Mouse (Mus musculus) embryonic facial prominence, embryonic 15.5 days (tissue): ENCODE results near the gene Megf11. TPM values are rescaled to one million over a fixed set of nuclear protein-coding genes. Genes with fewer than 3 reads are reported as not detected.

Source experiments
- ATAC-seq: fragments of 200-750 bp; cut with Nextera tagmentation; 2 replicates; pipeline ENCODE4 v1.8.0; 2017; ENCODE audit warnings: low read depth, moderate TSS enrichment; ENCODE audit not compliant: insufficient number of reproducible peaks, low FRiP score, low TSS enrichment
- H3K27ac ChIP-seq: fragments of 300-500 bp; sonication (generic); replicated peaks from 2 replicates; pipeline ENCODE4 v1.5.1; 2015; ENCODE audit warnings: mild to moderate bottlenecking, inconsistent platforms
- H3K27me3 ChIP-seq: fragments of 300-500 bp; sonication (generic); 2 replicates; pipeline ENCODE4 v1.6.1; 2015; ENCODE audit warnings: inconsistent platforms
- H3K36me3 ChIP-seq: fragments of 300-500 bp; sonication (generic); 2 replicates; pipeline ENCODE4 v1.6.1; 2015; ENCODE audit warnings: mild to moderate bottlenecking, inconsistent platforms
- H3K4me1 ChIP-seq: fragments of 300-500 bp; sonication (generic); 2 replicates; pipeline ENCODE4 v1.6.1; 2015; ENCODE audit warnings: inconsistent platforms
- H3K4me2 ChIP-seq: fragments of 300-500 bp; sonication (generic); replicated peaks from 2 replicates; pipeline ENCODE4 v1.6.1; 2015; ENCODE audit warnings: mild to moderate bottlenecking, inconsistent platforms
- H3K4me3 ChIP-seq: fragments of 300-500 bp; sonication (generic); replicated peaks from 2 replicates; pipeline ENCODE4 v1.5.1; 2015; ENCODE audit warnings: mild to moderate bottlenecking, inconsistent platforms
- H3K9ac ChIP-seq: fragments of 300-500 bp; sonication (generic); 2 replicates; pipeline ENCODE4 v1.6.1; 2015; ENCODE audit warnings: inconsistent platforms
- H3K9me3 ChIP-seq: fragments of 300-500 bp; sonication (generic); replicated peaks from 2 replicates; pipeline ENCODE4 v1.6.1; 2016; ENCODE audit warnings: inconsistent platforms
- WGBS: fragments of 180-500 bp; shearing (Covaris S2); methylation state at CpG from one replicate; pipeline ENCODE4 v1.1.7; 2015; 5-methylcytosine and 5-hydroxymethylcytosine counted together
- polyA plus RNA-seq: library from polyadenylated mRNA; unstranded; fragments of >200 nt; fragmentation: Nextera tagmentation; extraction: Ambion mirVana; gene quantifications from 2 replicates; pipeline ENCODE4 v1.2.1, GENCODE M21; 2015

Gene Megf11
- polyA plus RNA-seq, 1 experiment from 2014 or later = 1.9 TPM

- no peak overlapping the region for H3K9ac ChIP-seq
- H3K27me3 ChIP-seq = no peaks in the 10 kb centered on the region
- no peak for ATAC-seq
- 63% methylated on average over 6 of the region's 6 CpGs for WGBS
- no peak overlapping the region for H3K27ac ChIP-seq
- H3K4me2 ChIP-seq = no peak overlapping the region
- no peaks in the 10 kb centered on the region for H3K9me3 ChIP-seq
- no peak overlapping the region for H3K4me3 ChIP-seq
- H3K36me3 ChIP-seq = no peaks in the 10 kb centered on the region
- no peaks in the 10 kb centered on the region for H3K4me1 ChIP-seq
These were observed 162.9 kb downstream of the Megf11 start for GRCm38 (mm10) chr9:64548332-64548731.

- no peaks in the 10 kb centered on the region for H3K9me3 ChIP-seq
- H3K9ac ChIP-seq = no peak overlapping the region
- no peaks in the 10 kb centered on the region for H3K36me3 ChIP-seq
- H3K4me3 ChIP-seq = no peak overlapping the region
- H3K4me1 ChIP-seq = no peaks in the 10 kb centered on the region
- no peak overlapping the region for H3K4me2 ChIP-seq
- WGBS = 82% methylated on average over 1 of the region's 1 CpGs
- no peak for ATAC-seq
- no peak overlapping the region for H3K27ac ChIP-seq
- H3K27me3 ChIP-seq = 0 out of 2 replicates have a peak, but pooled peaks cover 6% of the 10 kb centered on the region
These were observed 165.9 kb downstream of the Megf11 start for GRCm38 (mm10) chr9:64551307-64551706.

- H3K4me2 ChIP-seq = no peak overlapping the region
- no peaks in the 10 kb centered on the region for H3K4me1 ChIP-seq
- no peak overlapping the region for H3K9ac ChIP-seq
- 0 out of 2 replicates have a peak, but pooled peaks cover 6% of the 10 kb centered on the region for H3K27me3 ChIP-seq
- no peak for ATAC-seq
- WGBS = 57% methylated on average over 4 of the region's 4 CpGs
- no peak overlapping the region for H3K27ac ChIP-seq
- no peak overlapping the region for H3K4me3 ChIP-seq
- no peaks in the 10 kb centered on the region for H3K36me3 ChIP-seq
- no peaks in the 10 kb centered on the region for H3K9me3 ChIP-seq
These were observed 166.6 kb downstream of the Megf11 start for GRCm38 (mm10) chr9:64552046-64552445.

GRCm38 (mm10) chr9:64553441-64553840 lies 168.0 kb downstream of the Megf11 start:
- H3K36me3 ChIP-seq = no peaks in the 10 kb centered on the region
- no peaks in the 10 kb centered on the region for H3K4me1 ChIP-seq
- H3K4me3 ChIP-seq = no peak overlapping the region
- ATAC-seq = no peak
- no peak overlapping the region for H3K27ac ChIP-seq
- H3K9ac ChIP-seq = no peak overlapping the region
- 0 out of 2 replicates have a peak, but pooled peaks cover 6% of the 10 kb centered on the region for H3K27me3 ChIP-seq
- no peaks in the 10 kb centered on the region for H3K9me3 ChIP-seq
- 68% methylated on average over 4 of the region's 4 CpGs for WGBS
- no peak overlapping the region for H3K4me2 ChIP-seq

GRCm38 (mm10) chr9:64555620-64556019 lies 170.2 kb downstream of the Megf11 start:
- Histone ChIP-seq H3K9ac (no peak overlapping the region), H3K4me2 (no peak overlapping the region), H3K36me3 (no peaks in the 10 kb centered on the region), H3K4me1 (no peaks in the 10 kb centered on the region), H3K4me3 (no peak overlapping the region), H3K27me3 (0 out of 2 replicates have a peak, but pooled peaks cover 6% of the 10 kb centered on the region), H3K27ac (no peak overlapping the region), H3K9me3 (no peaks in the 10 kb centered on the region)
- ATAC-seq = no peak
- WGBS = 64% methylated on average over 7 of the region's 7 CpGs

GRCm38 (mm10) chr9:64557110-64557745 lies 171.8 kb downstream of the Megf11 start:
- WGBS = 77% methylated on average over 11 of the region's 11 CpGs
- Histone ChIP-seq H3K4me3 (no peak overlapping the region), H3K4me2 (no peak overlapping the region), H3K9me3 (no peaks in the 10 kb centered on the region), H3K27me3 (0 out of 2 replicates have a peak, but pooled peaks cover 6% of the 10 kb centered on the region), H3K4me1 (no peaks in the 10 kb centered on the region), H3K36me3 (no peaks in the 10 kb centered on the region), H3K9ac (no peak overlapping the region), H3K27ac (no peak overlapping the region)
- ATAC-seq = no peak

GRCm38 (mm10) chr9:64557846-64558530 lies 172.6 kb downstream of the Megf11 start:
- Histone ChIP-seq H3K27me3 (0 out of 2 replicates have a peak, but pooled peaks cover 6% of the 10 kb centered on the region), H3K9me3 (no peaks in the 10 kb centered on the region), H3K27ac (no peak overlapping the region), H3K4me3 (no peak overlapping the region), H3K4me1 (no peaks in the 10 kb centered on the region), H3K36me3 (no peaks in the 10 kb centered on the region), H3K4me2 (no peak overlapping the region), H3K9ac (no peak overlapping the region)
- no peak for ATAC-seq
- 95% methylated on average over 7 of the region's 7 CpGs for WGBS

GRCm38 (mm10) chr9:64564315-64564767 lies 178.9 kb downstream of the Megf11 start:
- H3K4me2 ChIP-seq = no peak overlapping the region
- H3K27me3 ChIP-seq = no peaks in the 10 kb centered on the region
- 0 out of 2 replicates have a peak, but pooled peaks cover 5% of the 10 kb centered on the region for H3K4me1 ChIP-seq
- H3K4me3 ChIP-seq = no peak overlapping the region
- no peak overlapping the region for H3K9ac ChIP-seq
- peak; percentile 21; the same call in 1 of the 2 replicates for ATAC-seq
- H3K27ac ChIP-seq = no peak overlapping the region
- no peaks in the 10 kb centered on the region for H3K36me3 ChIP-seq
- WGBS = 59% methylated on average over 5 of the region's 5 CpGs
- no peaks in the 10 kb centered on the region for H3K9me3 ChIP-seq

GRCm38 (mm10) chr9:64565915-64566314 lies 180.5 kb downstream of the Megf11 start:
- H3K9ac ChIP-seq = no peak overlapping the region
- H3K4me2 ChIP-seq = no peak overlapping the region
- H3K9me3 ChIP-seq = no peaks in the 10 kb centered on the region
- no peaks in the 10 kb centered on the region for H3K36me3 ChIP-seq
- H3K27ac ChIP-seq = no peak overlapping the region
- no peak overlapping the region for H3K4me3 ChIP-seq
- 0 out of 2 replicates have a peak, but pooled peaks cover 5% of the 10 kb centered on the region for H3K4me1 ChIP-seq
- no peak for ATAC-seq
- H3K27me3 ChIP-seq = no peaks in the 10 kb centered on the region

- no peak overlapping the region for H3K9ac ChIP-seq
- H3K27me3 ChIP-seq = no peaks in the 10 kb centered on the region
- 0 out of 2 replicates have a peak, but pooled peaks cover 5% of the 10 kb centered on the region for H3K4me1 ChIP-seq
- no peak overlapping the region for H3K4me2 ChIP-seq
- no peak overlapping the region for H3K4me3 ChIP-seq
- 67% methylated on average over 2 of the region's 2 CpGs for WGBS
- no peaks in the 10 kb centered on the region for H3K36me3 ChIP-seq
- H3K9me3 ChIP-seq = no peaks in the 10 kb centered on the region
- H3K27ac ChIP-seq = no peak overlapping the region
- no peak for ATAC-seq
These were observed 180.9 kb downstream of the Megf11 start for GRCm38 (mm10) chr9:64566376-64566775.

- H3K9me3 ChIP-seq = no peaks in the 10 kb centered on the region
- no peak overlapping the region for H3K27ac ChIP-seq
- WGBS = 61% methylated on average over 5 of the region's 5 CpGs
- ATAC-seq = no peak
- H3K4me3 ChIP-seq = no peak overlapping the region
- H3K9ac ChIP-seq = no peak overlapping the region
- no peak overlapping the region for H3K4me2 ChIP-seq
- H3K27me3 ChIP-seq = no peaks in the 10 kb centered on the region
- H3K4me1 ChIP-seq = 0 out of 2 replicates have a peak, but pooled peaks cover 5% of the 10 kb centered on the region
- no peaks in the 10 kb centered on the region for H3K36me3 ChIP-seq
These were observed 182.1 kb downstream of the Megf11 start for GRCm38 (mm10) chr9:64567482-64567881.
